Mouse (Mus musculus): Measurements from ENCODE around the gene Cacng6.

The Cacng6 gene

GRCm38 (mm10) chr7:3420466-3420865, 3.5 kb upstream of the Cacng6 start:
- DNase-seq = no peak

- DNase-seq = no peak
Measured at GRCm38 (mm10) chr7:3421297-3421696, 2.7 kb upstream of the Cacng6 start.

GRCm38 (mm10) chr7:3422051-3422450, 1.9 kb upstream of the Cacng6 start:
- no peak for DNase-seq

- no peak for DNase-seq
Measured at GRCm38 (mm10) chr7:3423430-3423829, 565 bp upstream of the Cacng6 start.

GRCm38 (mm10) chr7:3425141-3425540, 1.1 kb downstream of the Cacng6 start:
- no peak for DNase-seq

- DNase-seq = no peak
Measured at GRCm38 (mm10) chr7:3430161-3430560, 6.2 kb downstream of the Cacng6 start.

- no peak for DNase-seq
Measured at GRCm38 (mm10) chr7:3432066-3432465, 8.1 kb downstream of the Cacng6 start.

- DNase-seq = no peak
Measured at GRCm38 (mm10) chr7:3437941-3438340, 13.9 kb downstream of the Cacng6 start.

- DNase-seq = no peak
Measured at GRCm38 (mm10) chr7:3439984-3440383, 16.0 kb downstream of the Cacng6 start.

GRCm38 (mm10) chr7:3440526-3440925, 16.5 kb downstream of the Cacng6 start:
- DNase-seq = no peak

- DNase-seq = no peak
Measured at GRCm38 (mm10) chr7:3442476-3443062, 18.6 kb downstream of the Cacng6 start.

- DNase-seq = no peak
Measured at GRCm38 (mm10) chr7:3444678-3445077, 20.7 kb downstream of the Cacng6 start.

- no peak for DNase-seq
Measured at GRCm38 (mm10) chr7:3446584-3446983, 22.6 kb downstream of the Cacng6 start.

GRCm38 (mm10) chr7:3447026-3447425, 23.0 kb downstream of the Cacng6 start:
- no peak for DNase-seq

- peak; percentile 67 for DNase-seq
Measured at GRCm38 (mm10) chr7:3448737-3449454, 24.9 kb downstream of the Cacng6 start.

GRCm38 (mm10) chr7:3450671-3451070, 26.7 kb downstream of the Cacng6 start:
- DNase-seq = no peak

GRCm38 (mm10) chr7:3451161-3451560, 27.2 kb downstream of the Cacng6 start:
- DNase-seq = no peak

- DNase-seq = no peak
Measured at GRCm38 (mm10) chr7:3452821-3453485, 29.0 kb downstream of the Cacng6 start.

- DNase-seq = no peak
Measured at GRCm38 (mm10) chr7:3453486-3454183, 29.6 kb downstream of the Cacng6 start.

GRCm38 (mm10) chr7:3457111-3457840, 33.3 kb downstream of the Cacng6 start:
- DNase-seq = no peak

GRCm38 (mm10) chr7:3457841-3458217, 33.8 kb downstream of the Cacng6 start:
- DNase-seq = no peak

- no peak for DNase-seq
Measured at GRCm38 (mm10) chr7:3460261-3460660, 36.3 kb downstream of the Cacng6 start.

- no peak for DNase-seq
Measured at GRCm38 (mm10) chr7:3463306-3463705, 39.3 kb downstream of the Cacng6 start.
